Comparison of ENCODE assay signal across 8 mouse cellular contexts in genomic region chr4:141559131-141559897, GRCm38 (mm10). TPM values are rescaled to one million over a fixed set of nuclear protein-coding genes. Genes with fewer than 3 reads are reported as not detected.
DNase-seq lines count a peak whose midpoint lies in the region; ATAC-seq and TF ChIP-seq lines count a peak whose summit lies in the region.

No protein-coding gene starts in this region.

- H3K4me1 ChIP-seq in E14TG2a.4 (replicated peaks; ENCODE audit: low read depth, low read length) = peaks cover 86% of the 10 kb centered on the region
- peaks cover 4% of the 10 kb centered on the region; the same call in 1 of the 2 replicates for H3K4me1 ChIP-seq in forebrain, embryonic 11.5 days (replicated peaks; ENCODE audit: control insufficient read depth, insufficient read depth, low read length)
- peaks cover 15% of the 10 kb centered on the region for H3K4me1 ChIP-seq in heart, embryonic 16.5 days (ENCODE audit: control insufficient read depth, insufficient read depth, low read length)
- peaks cover 6 to 14% of the 10 kb centered on the region in 2 experiments for H3K4me1 ChIP-seq in liver, embryonic 14.5 days (replicated peaks; ENCODE audit: control insufficient read depth in 2 of 2, insufficient read depth in 2 of 2, low read length in 1 of 2)
- peaks cover 19% of the 10 kb centered on the region for H3K4me1 ChIP-seq in stomach, embryonic 16.5 days (ENCODE audit: control insufficient read depth, insufficient read depth, low read length)

- H3K27ac ChIP-seq in forebrain, embryonic 11.5 days (ENCODE audit: low read depth, low read length) = peak overlapping the region; percentile 76
- H3K27ac ChIP-seq in heart, embryonic 16.5 days (ENCODE audit: low read length) = peak overlapping the region; percentile 92
- peak overlapping the region; percentile 85 for H3K27ac ChIP-seq in liver, embryonic 14.5 days
- H3K27ac ChIP-seq in stomach, embryonic 16.5 days (ENCODE audit: low read length) = peak overlapping the region; percentile 97

- peak overlapping the region; percentile 60 for H3K4me2 ChIP-seq in forebrain, embryonic 11.5 days (ENCODE audit: low read depth, low read length, severe bottlenecking)
- H3K4me2 ChIP-seq in heart, embryonic 16.5 days (ENCODE audit: low read depth, low read length) = peak overlapping the region; percentile 80
- peak overlapping the region; percentile 89 for H3K4me2 ChIP-seq in liver, embryonic 14.5 days (ENCODE audit: low read depth)
- H3K4me2 ChIP-seq in stomach, embryonic 16.5 days (ENCODE audit: low read depth, low read length) = peak overlapping the region; percentile 88

- peak; percentile 90 for DNase-seq in c-Kit-positive CD71-positive TER-119-positive erythroid progenitor cells, embryonic 14.5 days (ENCODE audit: low spot score)
- peak; percentile 85 for DNase-seq in forebrain, embryonic 11.5 days (ENCODE audit: low spot score)
- peak; percentile 83 to 91 for DNase-seq in kidney, postnatal 25 days
- peak; percentile 80 to 92 (median 88) for DNase-seq in liver, embryonic 14.5 days (ENCODE audit: low read depth in 3 of 3, low spot score in 3 of 3)
- DNase-seq in neural tube, embryonic 10.5 days (ENCODE audit: extremely low spot score, low spot score) = peak; percentile 79

- H3K4me3 ChIP-seq in E14TG2a.4 (replicated peaks; ENCODE audit: low read length) = peak overlapping the region; percentile 75
- H3K4me3 ChIP-seq in forebrain, embryonic 11.5 days (ENCODE audit: low read depth, low read length) = peak overlapping the region; percentile 35
- H3K4me3 ChIP-seq in heart, embryonic 16.5 days (ENCODE audit: low read length) = peak overlapping the region; percentile 53
- peak overlapping the region; percentile 52 to 67 for H3K4me3 ChIP-seq in liver, embryonic 14.5 days (ENCODE audit: insufficient read depth in 1 of 2, low read depth in 2 of 2, low read length in 2 of 2)
- H3K4me3 ChIP-seq in stomach, embryonic 16.5 days (replicated peaks; ENCODE audit: low read length) = peak overlapping the region; percentile 47

- TF ChIP-seq CTCF in E14TG2a.4 (conservative IDR thresholded peaks at IDR 0.05; ENCODE audit: low read length) = no peak
- no peak for TF ChIP-seq CTCF in liver, embryonic 14.5 days (IDR thresholded peaks at IDR 0.05; ENCODE audit: low read depth)

- peak; percentile 69 for ATAC-seq in forebrain, embryonic 11.5 days (replicated peaks; ENCODE audit: low FRiP score)
- ATAC-seq in heart, embryonic 16.5 days (replicated peaks; ENCODE audit: extremely low read depth, insufficient read depth, low FRiP score) = peak; percentile 81
- ATAC-seq in liver, embryonic 14.5 days (ENCODE audit: insufficient read depth) = peak; percentile 83
- ATAC-seq in stomach, embryonic 16.5 days (ENCODE audit: insufficient read depth, low FRiP score) = peak; percentile 77

- H3K36me3 ChIP-seq in E14TG2a.4 (ENCODE audit: insufficient read depth, low read length) = peaks cover 24% of the 10 kb centered on the region
- H3K36me3 ChIP-seq in forebrain, embryonic 11.5 days (ENCODE audit: control insufficient read depth, insufficient read depth, low read length) = no peaks in the 10 kb centered on the region
- H3K36me3 ChIP-seq in heart, embryonic 16.5 days (ENCODE audit: control insufficient read depth, insufficient read depth) = no peaks in the 10 kb centered on the region
- no peaks in the 10 kb centered on the region for H3K36me3 ChIP-seq in liver, embryonic 14.5 days (replicated peaks; ENCODE audit: control insufficient read depth, insufficient read depth, low read depth)
- H3K36me3 ChIP-seq in stomach, embryonic 16.5 days (ENCODE audit: control insufficient read depth, insufficient read depth, low read length) = no peaks in the 10 kb centered on the region

- H3K27me3 ChIP-seq in E14TG2a.4 (ENCODE audit: insufficient read depth, low read length) = no peaks in the 10 kb centered on the region
- no peaks in the 10 kb centered on the region for H3K27me3 ChIP-seq in forebrain, embryonic 11.5 days (ENCODE audit: control insufficient read depth, insufficient read depth, low read length)
- H3K27me3 ChIP-seq in heart, embryonic 16.5 days (ENCODE audit: control insufficient read depth, insufficient read depth, low read length) = no peaks in the 10 kb centered on the region
- H3K27me3 ChIP-seq in liver, embryonic 14.5 days (ENCODE audit: control insufficient read depth, insufficient read depth, low read length) = no peaks in the 10 kb centered on the region
- H3K27me3 ChIP-seq in stomach, embryonic 16.5 days (ENCODE audit: control insufficient read depth, insufficient read depth, low read length) = no peaks in the 10 kb centered on the region

- H3K9me3 ChIP-seq in E14TG2a.4 (ENCODE audit: low read length) = no peaks in the 10 kb centered on the region
- H3K9me3 ChIP-seq in forebrain, embryonic 11.5 days (ENCODE audit: control insufficient read depth, low read length) = no peaks in the 10 kb centered on the region
- no peaks in the 10 kb centered on the region for H3K9me3 ChIP-seq in heart, embryonic 16.5 days (replicated peaks; ENCODE audit: control insufficient read depth, low read length)
- H3K9me3 ChIP-seq in liver, embryonic 14.5 days (ENCODE audit: control insufficient read depth, low read length) = no peaks in the 10 kb centered on the region
- no peaks in the 10 kb centered on the region for H3K9me3 ChIP-seq in stomach, embryonic 16.5 days (replicated peaks; ENCODE audit: control insufficient read depth, low read length)

- peak overlapping the region; percentile 49 for H3K9ac ChIP-seq in forebrain, embryonic 11.5 days (ENCODE audit: low read length)
- peak overlapping the region; percentile 67 for H3K9ac ChIP-seq in heart, embryonic 16.5 days (ENCODE audit: low read length)
- H3K9ac ChIP-seq in liver, embryonic 14.5 days (replicated peaks) = peak overlapping the region; percentile 64
- H3K9ac ChIP-seq in stomach, embryonic 16.5 days (ENCODE audit: low read length) = peak overlapping the region; percentile 69

- WGBS in forebrain, embryonic 11.5 days = under 1% methylated on average over 30 of the region's 30 CpGs
- WGBS in heart, embryonic 16.5 days = under 1% methylated on average over 30 of the region's 30 CpGs
- under 1% methylated on average over 30 of the region's 30 CpGs for WGBS in liver, embryonic 14.5 days (ENCODE audit: insufficient replicate concordance)
- WGBS in stomach, embryonic 16.5 days = under 1% methylated on average over 30 of the region's 30 CpGs

- no peak for TF ChIP-seq EP300 in liver, embryonic 14.5 days (IDR thresholded peaks at IDR 0.05; ENCODE audit: low read depth)

RNA-seq across cellular contexts. Expression of gene Spen, which starts 20.9 kb away (rescaled TPM):
- polyA plus RNA-seq in forebrain, embryonic 11.5 days (2014; fragmentation: Nextera tagmentation; extraction: Ambion mirVana) = 17.1 and 19.2 TPM in 2 replicates
- 5.2 and 7.1 TPM in 2 replicates for polyA plus RNA-seq in heart, embryonic 16.5 days (2015; fragmentation: Nextera tagmentation; extraction: Ambion mirVana)
- 2.5 and 4.0 TPM in 2 replicates for polyA plus RNA-seq in liver, embryonic 14.5 days (2012; rRNA removed)
- polyA plus RNA-seq in liver, embryonic 14.5 days (2014; fragmentation: Nextera tagmentation; extraction: Ambion mirVana) = 3.4 and 3.8 TPM in 2 replicates
- polyA plus RNA-seq in stomach, embryonic 16.5 days (2015; fragmentation: Nextera tagmentation; extraction: Ambion mirVana) = 6.2 and 7.2 TPM in 2 replicates

RNA-seq across cellular contexts. Expression of gene Fblim1, which starts 46.6 kb away (rescaled TPM):
- 21.4 and 24.8 TPM in 2 replicates for polyA plus RNA-seq in forebrain, embryonic 11.5 days (2014; fragmentation: Nextera tagmentation; extraction: Ambion mirVana)
- polyA plus RNA-seq in heart, embryonic 16.5 days (2015; fragmentation: Nextera tagmentation; extraction: Ambion mirVana) = 46.9 and 49.7 TPM in 2 replicates
- 1.1 and 2.0 TPM in 2 replicates for polyA plus RNA-seq in liver, embryonic 14.5 days (2012; rRNA removed)
- 0.77 and 0.95 TPM in 2 replicates for polyA plus RNA-seq in liver, embryonic 14.5 days (2014; fragmentation: Nextera tagmentation; extraction: Ambion mirVana)
- 77.2 and 85.0 TPM in 2 replicates for polyA plus RNA-seq in stomach, embryonic 16.5 days (2015; fragmentation: Nextera tagmentation; extraction: Ambion mirVana)

RNA-seq across cellular contexts. Expression of gene Tmem82, which starts 59.1 kb away (rescaled TPM):
- polyA plus RNA-seq in forebrain, embryonic 11.5 days (2014; fragmentation: Nextera tagmentation; extraction: Ambion mirVana) = 0.28 TPM in 1 of 2 replicates, not detected in the other
- 1.1 and 1.7 TPM in 2 replicates for polyA plus RNA-seq in heart, embryonic 16.5 days (2015; fragmentation: Nextera tagmentation; extraction: Ambion mirVana)
- 2.1 and 2.6 TPM in 2 replicates for polyA plus RNA-seq in liver, embryonic 14.5 days (2012; rRNA removed)
- 2.2 and 2.7 TPM in 2 replicates for polyA plus RNA-seq in liver, embryonic 14.5 days (2014; fragmentation: Nextera tagmentation; extraction: Ambion mirVana)
- 2.7 and 3.8 TPM in 2 replicates for polyA plus RNA-seq in stomach, embryonic 16.5 days (2015; fragmentation: Nextera tagmentation; extraction: Ambion mirVana)

Comparison
In these comparisons a context has a peak if more than half of its experiments do, and no peak if none do; other contexts are left out.
1. Peak in every context shown above with its lines: DNase-seq, ATAC-seq, H3K4me3 ChIP-seq and H3K27ac ChIP-seq.